Mouse (Mus musculus) brain, embryonic 14.5 days (tissue): ENCODE measurements at regions not wholly inside any gene's neighbourhood (a gene's known extent, or its start where the extent isn't known, plus 50 kb on each side); places are given as distances from the start of the nearest gene placed in this dataset.

Source experiments
- CTCF ChIP-seq: fragments of 200-500 bp; IDR thresholded peaks from 2 replicates; pipeline ENCODE4 v1.5.1; 2012; ENCODE audit warnings: inconsistent platforms, mild to moderate bottlenecking, moderate library complexity, borderline replicate concordance; ENCODE audit not compliant: insufficient read depth, insufficient read length; ENCODE audit errors: extremely low read depth
- POLR2A ChIP-seq: fragments of 200-500 bp; IDR thresholded peaks from 2 replicates; pipeline ENCODE4 v1.6.1; 2012; ENCODE audit warnings: mild to moderate bottlenecking, inconsistent platforms, borderline replicate concordance; ENCODE audit not compliant: poor library complexity, insufficient read depth, insufficient read length, severe bottlenecking; ENCODE audit errors: extremely low read depth

- TF ChIP-seq CTCF (no peak), POLR2A (no peak)
Observed at GRCm38 (mm10) chr1:61121480-61121879, 143.8 kb downstream of the Icos start.
